Mouse (Mus musculus): ENCODE measurements at regions not wholly inside any gene's neighbourhood (a gene's known extent, or its start where the extent isn't known, plus 50 kb on each side); places are given as distances from the start of the nearest gene placed in this dataset.

- TF ChIP-seq CTCF (IDR thresholded peaks at IDR 0.05; ENCODE audit: extremely low read depth, insufficient read depth, insufficient read length, insufficient replicate concordance) (no peak), POLR2A (IDR thresholded peaks at IDR 0.05; ENCODE audit: low read depth, low read length) (no peak)
These were observed 72.1 kb upstream of the Shb start for GRCm38 (mm10) chr4:45604271-45604800.
